Mouse (Mus musculus) olfactory bulb, adult 2 months (tissue): ENCODE measurements around the gene Ntm. TPM values are rescaled to one million over a fixed set of nuclear protein-coding genes. Genes with fewer than 3 reads are reported as not detected.

Experiments used
- H3K27ac ChIP-seq: fragments of 200-500 bp; 2 replicates; pipeline ENCODE4 v1.5.1; 2012; ENCODE audit warnings: low read depth, low read length; ENCODE audit not compliant: insufficient read depth
- H3K4me1 ChIP-seq: fragments of 200-500 bp; 2 replicates; pipeline ENCODE4 v1.6.1; 2012; ENCODE audit warnings: low read length; ENCODE audit not compliant: control insufficient read depth, insufficient read depth
- H3K4me3 ChIP-seq: fragments of 200-500 bp; 2 replicates; pipeline ENCODE4 v1.5.1; 2012; ENCODE audit warnings: mild to moderate bottlenecking, low read depth, low read length, moderate library complexity; ENCODE audit not compliant: insufficient read depth
- CTCF ChIP-seq: fragments of 200-500 bp; IDR thresholded peaks from 2 replicates; pipeline ENCODE4 v1.5.1; 2012; ENCODE audit warnings: low read depth, mild to moderate bottlenecking, low read length, moderate library complexity; ENCODE audit not compliant: insufficient read depth
- POLR2A ChIP-seq: fragments of 200-500 bp; IDR thresholded peaks from 2 replicates; pipeline ENCODE4 v1.6.1; 2012; ENCODE audit warnings: mild to moderate bottlenecking, low read depth, low read length, moderate library complexity; ENCODE audit not compliant: insufficient read depth
- WGBS: fragments of 180-500 bp; shearing (Covaris S2); methylation state at CpG from one replicate; pipeline ENCODE4 v1.1.7; 2018; 5-methylcytosine and 5-hydroxymethylcytosine counted together
- polyA plus RNA-seq: library from polyadenylated mRNA; stranded (reverse); fragments of >200 nt; gene quantifications from 2 replicates; pipeline ENCODE4 v1.2.4, GENCODE M21; 2012; ENCODE audit warnings: low replicate concordance; ENCODE audit not compliant: missing spikeins, insufficient read depth, insufficient read length

The Ntm gene
- polyA plus RNA-seq, 1 experiment: not detected

- Histone ChIP-seq H3K4me3 (no peak overlapping the region), H3K4me1 (peaks cover 12% of the 10 kb centered on the region), H3K27ac (0 out of 2 replicates have a peak overlapping the region, but pooled peaks have one; percentile 26)
- 89% methylated on average over 2 of the region's 2 CpGs for WGBS
- no peak for TF ChIP-seq CTCF
Observed at GRCm38 (mm10) chr9:29215796-29216195, 747.1 kb downstream of the Ntm start.

- H3K27ac ChIP-seq: no peak overlapping the region
- H3K4me3 ChIP-seq: no peak overlapping the region
- WGBS: 23% methylated on average over 1 of the region's 1 CpGs
- TF ChIP-seq CTCF: no peak
- no peak for TF ChIP-seq POLR2A
- peaks cover 8% of the 10 kb centered on the region for H3K4me1 ChIP-seq
Observed at GRCm38 (mm10) chr9:29215241-29215640, 747.7 kb downstream of the Ntm start.

GRCm38 (mm10) chr9:29209243-29209642 is 753.7 kb downstream of the Ntm start:
- Histone ChIP-seq H3K4me1 (0 out of 2 replicates have a peak, but pooled peaks cover 3% of the 10 kb centered on the region), H3K27ac (no peak overlapping the region), H3K4me3 (no peak overlapping the region)
- TF ChIP-seq POLR2A: no peak
- no peak for TF ChIP-seq CTCF
- 94% methylated on average over 2 of the region's 2 CpGs for WGBS

- Histone ChIP-seq H3K4me1 (0 out of 2 replicates have a peak, but pooled peaks cover 3% of the 10 kb centered on the region), H3K27ac (no peak overlapping the region), H3K4me3 (no peak overlapping the region)
- 78% methylated on average over 5 of the region's 5 CpGs for WGBS
- no peak for TF ChIP-seq CTCF
- no peak for TF ChIP-seq POLR2A
Observed at GRCm38 (mm10) chr9:29208142-29208541, 754.8 kb downstream of the Ntm start.

- Histone ChIP-seq H3K4me1 (peaks cover 11% of the 10 kb centered on the region), H3K27ac (no peak overlapping the region), H3K4me3 (no peak overlapping the region)
- TF ChIP-seq POLR2A: no peak
- TF ChIP-seq CTCF: no peak
- 49% methylated on average over 4 of the region's 4 CpGs for WGBS
Observed at GRCm38 (mm10) chr9:29205680-29206079, 757.3 kb downstream of the Ntm start.

- Histone ChIP-seq H3K4me3 (no peak overlapping the region), H3K4me1 (peaks cover 9% of the 10 kb centered on the region), H3K27ac (0 out of 2 replicates have a peak overlapping the region, but pooled peaks have one; percentile 12)
- TF ChIP-seq CTCF: no peak
- 19% methylated on average over 2 of the region's 2 CpGs for WGBS
Observed at GRCm38 (mm10) chr9:29202196-29202595, 760.7 kb downstream of the Ntm start.

- H3K4me3 ChIP-seq: no peak overlapping the region
- peaks cover 9% of the 10 kb centered on the region for H3K4me1 ChIP-seq
- TF ChIP-seq CTCF: 0 out of 2 replicates have a peak, but pooled peaks have one; percentile 18
- TF ChIP-seq POLR2A: no peak
- H3K27ac ChIP-seq: 0 out of 2 replicates have a peak overlapping the region, but pooled peaks have one; percentile 12
- WGBS: 27% methylated on average over 14 of the region's 14 CpGs
Observed at GRCm38 (mm10) chr9:29201163-29202053, 761.5 kb downstream of the Ntm start.

GRCm38 (mm10) chr9:29197046-29197445 is 765.9 kb downstream of the Ntm start:
- WGBS: 33% methylated on average over 3 of the region's 3 CpGs
- Histone ChIP-seq H3K27ac (no peak overlapping the region), H3K4me3 (no peak overlapping the region), H3K4me1 (peaks cover 6% of the 10 kb centered on the region)
- no peak for TF ChIP-seq CTCF
- no peak for TF ChIP-seq POLR2A

GRCm38 (mm10) chr9:29194265-29194664 is 768.7 kb downstream of the Ntm start:
- WGBS: 67% methylated on average over 2 of the region's 2 CpGs
- no peak for TF ChIP-seq POLR2A
- TF ChIP-seq CTCF: no peak
- Histone ChIP-seq H3K4me1 (peaks cover 4% of the 10 kb centered on the region; the same call in 1 of the 2 replicates), H3K4me3 (no peak overlapping the region), H3K27ac (no peak overlapping the region)

GRCm38 (mm10) chr9:29183011-29183410 is 779.9 kb downstream of the Ntm start:
- 86% methylated on average over 5 of the region's 5 CpGs for WGBS
- TF ChIP-seq CTCF (no peak), POLR2A (no peak)
- peaks cover 4% of the 10 kb centered on the region for H3K4me1 ChIP-seq
- no peak overlapping the region for H3K4me3 ChIP-seq
- no peak overlapping the region for H3K27ac ChIP-seq
